8 mouse cellular contexts compared by ENCODE assay signal in genomic region chr9:108264191-108264921, GRCm38 (mm10). TPM values are rescaled to one million over a fixed set of nuclear protein-coding genes. Genes with fewer than 3 reads are reported as not detected.
DNase-seq lines count a peak whose midpoint lies in the region; ATAC-seq and TF ChIP-seq lines count a peak whose summit lies in the region.

No protein-coding gene starts in this region.

- peak overlapping the region; percentile 96 for H3K9ac ChIP-seq in heart, embryonic 13.5 days
- peak overlapping the region; percentile 95 for H3K9ac ChIP-seq in kidney, postnatal 0 days (ENCODE audit: low read depth, low read length)
- H3K9ac ChIP-seq in stomach, embryonic 15.5 days = peak overlapping the region; percentile 37; the same call in 1 of the 2 replicates

- H3K36me3 ChIP-seq in spleen, adult 2 months (ENCODE audit: control insufficient read depth, insufficient read depth, low read length) = no peaks in the 10 kb centered on the region
- peaks cover 4% of the 10 kb centered on the region; the same call in 1 of the 2 replicates for H3K36me3 ChIP-seq in heart, embryonic 13.5 days
- no peaks in the 10 kb centered on the region; the same call in 1 of the 2 replicates for H3K36me3 ChIP-seq in kidney, postnatal 0 days (ENCODE audit: insufficient read depth, low read length)
- H3K36me3 ChIP-seq in stomach, embryonic 15.5 days = no peaks in the 10 kb centered on the region

- peak overlapping the region; percentile 70 for H3K4me3 ChIP-seq in spleen, adult 2 months (ENCODE audit: extremely low read depth, insufficient read depth, insufficient read length)
- H3K4me3 ChIP-seq in heart, embryonic 13.5 days = peak overlapping the region; percentile 87
- H3K4me3 ChIP-seq in kidney, postnatal 0 days (replicated peaks; ENCODE audit: low read depth, low read length) = peak overlapping the region; percentile 98
- peak overlapping the region; percentile 67 for H3K4me3 ChIP-seq in stomach, embryonic 15.5 days (replicated peaks)

- no peaks in the 10 kb centered on the region for H3K27me3 ChIP-seq in spleen, adult 2 months (ENCODE audit: control insufficient read depth, insufficient read depth, low read length)
- no peaks in the 10 kb centered on the region for H3K27me3 ChIP-seq in heart, embryonic 13.5 days (replicated peaks)
- H3K27me3 ChIP-seq in kidney, postnatal 0 days (ENCODE audit: insufficient read depth, low read length) = no peaks in the 10 kb centered on the region
- no peaks in the 10 kb centered on the region for H3K27me3 ChIP-seq in stomach, embryonic 15.5 days (replicated peaks)

- H3K27ac ChIP-seq in spleen, adult 2 months (ENCODE audit: insufficient read depth, low read length) = peak overlapping the region; percentile 69
- peak overlapping the region; percentile 99 for H3K27ac ChIP-seq in heart, embryonic 13.5 days (replicated peaks)
- peak overlapping the region; percentile 92 for H3K27ac ChIP-seq in kidney, postnatal 0 days
- H3K27ac ChIP-seq in stomach, embryonic 15.5 days = peak overlapping the region; percentile 96

- H3K4me2 ChIP-seq in heart, embryonic 13.5 days = peak overlapping the region; percentile 83
- peak overlapping the region; percentile 80 for H3K4me2 ChIP-seq in kidney, postnatal 0 days (ENCODE audit: low read length)
- peak overlapping the region; percentile 72 for H3K4me2 ChIP-seq in stomach, embryonic 15.5 days

- TF ChIP-seq CTCF in spleen, adult 2 months (IDR thresholded peaks at IDR 0.05; ENCODE audit: extremely low read depth, insufficient read depth, insufficient read length, insufficient replicate concordance) = no peak
- TF ChIP-seq CTCF in kidney, postnatal 0 days (IDR thresholded peaks at IDR 0.05; ENCODE audit: low read depth) = no peak

- peaks cover 7% of the 10 kb centered on the region for H3K4me1 ChIP-seq in spleen, adult 2 months (ENCODE audit: control insufficient read depth, insufficient read depth, insufficient read length)
- H3K4me1 ChIP-seq in heart, embryonic 13.5 days = peaks cover 81% of the 10 kb centered on the region
- H3K4me1 ChIP-seq in kidney, postnatal 0 days (replicated peaks; ENCODE audit: insufficient read depth, low read length) = peaks cover 11% of the 10 kb centered on the region
- peaks cover 30% of the 10 kb centered on the region for H3K4me1 ChIP-seq in stomach, embryonic 15.5 days

- DNase-seq in spleen, adult 2 months (ENCODE audit: low read depth in 1 of 2, low spot score in 2 of 2) = peak in 1 of 2 experiments; percentile 6
- DNase-seq in spleen, adult 12 weeks (ENCODE audit: low spot score) = no peak
- peak; percentile 29 to 35 for DNase-seq in cerebellum, postnatal 36 days
- peak; percentile 64 for DNase-seq in kidney, postnatal 0 days (ENCODE audit: low spot score)
- DNase-seq in lung, postnatal 36 days = peak; percentile 69
- no peak for DNase-seq in natural killer cell, adult 2 months (ENCODE audit: low spot score in 2 of 2)

- H3K9me3 ChIP-seq in heart, embryonic 13.5 days = no peaks in the 10 kb centered on the region
- H3K9me3 ChIP-seq in kidney, postnatal 0 days (replicated peaks; ENCODE audit: low read length) = no peaks in the 10 kb centered on the region
- H3K9me3 ChIP-seq in stomach, embryonic 15.5 days = no peaks in the 10 kb centered on the region

- no peak for TF ChIP-seq POLR2A in spleen, adult 2 months (IDR thresholded peaks at IDR 0.05; ENCODE audit: low read depth, low read length)

- no peak for ATAC-seq in heart, embryonic 13.5 days (ENCODE audit: extremely low read depth, insufficient number of reproducible peaks, low FRiP score, low TSS enrichment)
- ATAC-seq in kidney, postnatal 0 days (replicated peaks; ENCODE audit: low FRiP score, low read depth) = peak; percentile 14; the same call in 1 of the 2 replicates
- 0 out of 2 replicates have a peak, but pooled peaks have one; percentile 1 for ATAC-seq in stomach, embryonic 15.5 days (ENCODE audit: insufficient read depth, low FRiP score, low read depth)

- 33% methylated on average over 10 of the region's 10 CpGs for WGBS in spleen, adult 2 months
- WGBS in heart, embryonic 13.5 days = 3% methylated on average over 10 of the region's 10 CpGs
- 11% methylated on average over 10 of the region's 10 CpGs for WGBS in kidney, postnatal 0 days
- 8% methylated on average over 10 of the region's 10 CpGs for WGBS in stomach, embryonic 15.5 days

RNA-seq across cellular contexts. Expression of gene Dag1, which starts 0.6 kb away (rescaled TPM):
- polyA plus RNA-seq in spleen, adult 2 months (2012; rRNA removed) = 15.5 and 17.2 TPM in 2 replicates
- 136 and 138 TPM in 2 replicates for polyA plus RNA-seq in heart, embryonic 13.5 days (2015; fragmentation: Nextera tagmentation; extraction: Ambion mirVana)
- 165 and 170 TPM in 2 replicates for polyA plus RNA-seq in kidney, postnatal 0 days (2015; fragmentation: Nextera tagmentation; extraction: Ambion mirVana)
- 74.7 and 90.6 TPM in 2 replicates for polyA plus RNA-seq in stomach, embryonic 15.5 days (2015; fragmentation: Nextera tagmentation; extraction: Ambion mirVana)

RNA-seq across cellular contexts. Expression of gene Nicn1, which starts 25.9 kb away (rescaled TPM):
- polyA plus RNA-seq in spleen, adult 2 months (2012; rRNA removed) = 4.2 and 4.6 TPM in 2 replicates
- 23.6 and 24.3 TPM in 2 replicates for polyA plus RNA-seq in heart, embryonic 13.5 days (2015; fragmentation: Nextera tagmentation; extraction: Ambion mirVana)
- 30.1 and 34.5 TPM in 2 replicates for polyA plus RNA-seq in kidney, postnatal 0 days (2015; fragmentation: Nextera tagmentation; extraction: Ambion mirVana)
- 27.6 and 31.2 TPM in 2 replicates for polyA plus RNA-seq in stomach, embryonic 15.5 days (2015; fragmentation: Nextera tagmentation; extraction: Ambion mirVana)

RNA-seq across cellular contexts. Expression of gene Amt, which starts 32.3 kb away (rescaled TPM):
- 1.7 and 3.1 TPM in 2 replicates for polyA plus RNA-seq in spleen, adult 2 months (2012; rRNA removed)
- 10.9 and 12.9 TPM in 2 replicates for polyA plus RNA-seq in heart, embryonic 13.5 days (2015; fragmentation: Nextera tagmentation; extraction: Ambion mirVana)
- 50.5 and 51.2 TPM in 2 replicates for polyA plus RNA-seq in kidney, postnatal 0 days (2015; fragmentation: Nextera tagmentation; extraction: Ambion mirVana)
- 21.8 and 22.3 TPM in 2 replicates for polyA plus RNA-seq in stomach, embryonic 15.5 days (2015; fragmentation: Nextera tagmentation; extraction: Ambion mirVana)

RNA-seq across cellular contexts. Expression of gene Rhoa, which starts 41.6 kb away (rescaled TPM):
- polyA plus RNA-seq in spleen, adult 2 months (2012; rRNA removed) = 89.7 and 90.3 TPM in 2 replicates
- polyA plus RNA-seq in heart, embryonic 13.5 days (2015; fragmentation: Nextera tagmentation; extraction: Ambion mirVana) = 332 and 341 TPM in 2 replicates
- polyA plus RNA-seq in kidney, postnatal 0 days (2015; fragmentation: Nextera tagmentation; extraction: Ambion mirVana) = 448 and 489 TPM in 2 replicates
- polyA plus RNA-seq in stomach, embryonic 15.5 days (2015; fragmentation: Nextera tagmentation; extraction: Ambion mirVana) = 452 and 455 TPM in 2 replicates

RNA-seq across cellular contexts. Expression of gene Tcta, which starts 41.6 kb away (rescaled TPM):
- 17.9 and 19.7 TPM in 2 replicates for polyA plus RNA-seq in spleen, adult 2 months (2012; rRNA removed)
- 31.2 and 32.6 TPM in 2 replicates for polyA plus RNA-seq in heart, embryonic 13.5 days (2015; fragmentation: Nextera tagmentation; extraction: Ambion mirVana)
- polyA plus RNA-seq in kidney, postnatal 0 days (2015; fragmentation: Nextera tagmentation; extraction: Ambion mirVana) = 47.5 and 49.0 TPM in 2 replicates
- polyA plus RNA-seq in stomach, embryonic 15.5 days (2015; fragmentation: Nextera tagmentation; extraction: Ambion mirVana) = 40.0 and 42.1 TPM in 2 replicates

Comparison
In these comparisons a context has a peak if more than half of its experiments do, and no peak if none do; other contexts are left out.
1. DNase-seq: peak in cerebellum, postnatal 36 days (2 of 2), kidney, postnatal 0 days (single experiment) and lung, postnatal 36 days (single experiment); none in spleen, adult 12 weeks (single experiment) and natural killer cell, adult 2 months (0 of 2).
2. H3K9ac ChIP-seq: peak in every context shown above with its lines; median percentile 96 in heart, embryonic 13.5 days; 95 in kidney, postnatal 0 days; 37 in stomach, embryonic 15.5 days.
3. Peak in every context shown above with its lines, with median percentiles within 50 percentile points of each other: H3K27ac ChIP-seq, H3K4me3 ChIP-seq and H3K4me2 ChIP-seq.